Mouse (Mus musculus) thymus, postnatal 0 days (tissue): ENCODE data around the gene Cyp24a1. TPM values are rescaled to one million over a fixed set of nuclear protein-coding genes. Genes with fewer than 3 reads are reported as not detected.
"Not testable (repeated sequence)": the region's sequence is repeated elsewhere in the genome, so short reads cannot be mapped to it uniquely, and the experiment has no call there.

Experiments used
- DNase-seq: peaks from one replicate; pipeline ENCODE4 v3.0.0-alpha.2; 2015; ENCODE audit warnings: low spot score
- polyA plus RNA-seq: library from polyadenylated mRNA; unstranded; fragments of >200 nt; fragmentation: Nextera tagmentation; extraction: Ambion mirVana; gene quantifications from 2 replicates; pipeline ENCODE4 v1.2.1, GENCODE M21; 2015

Cyp24a1 gene
- polyA plus RNA-seq, 1 experiment from 2014 or later: 0.30 TPM

- no peak for DNase-seq
Observed at GRCm38 (mm10) chr2:170496154-170496930, 603 bp downstream of the Cyp24a1 start, which contains the start of gene Pfdn4. Gene Pfdn4, plus strand, starts transcription at chr2:170496428.

GRCm38 (mm10) chr2:170494784-170495710, 1.9 kb downstream of the Cyp24a1 start:
- no peak for DNase-seq

GRCm38 (mm10) chr2:170487890-170488502, 8.9 kb downstream of the Cyp24a1 start:
- peak; percentile 14 for DNase-seq

GRCm38 (mm10) chr2:170487202-170487601, 9.7 kb downstream of the Cyp24a1 start:
- DNase-seq: no peak

GRCm38 (mm10) chr2:170483914-170484313, 13.0 kb downstream of the Cyp24a1 start:
- DNase-seq: no peak

GRCm38 (mm10) chr2:170482019-170482540, 14.9 kb downstream of the Cyp24a1 start:
- no peak for DNase-seq

GRCm38 (mm10) chr2:170476643-170477042, 20.3 kb downstream of the Cyp24a1 start:
- DNase-seq: no peak

GRCm38 (mm10) chr2:170476215-170476614, 20.7 kb downstream of the Cyp24a1 start:
- peak; percentile 12 for DNase-seq

GRCm38 (mm10) chr2:170475164-170475563, 21.8 kb downstream of the Cyp24a1 start:
- no peak for DNase-seq

GRCm38 (mm10) chr2:170474125-170474524, 22.8 kb downstream of the Cyp24a1 start:
- DNase-seq: no peak

- DNase-seq: no peak
Observed at GRCm38 (mm10) chr2:170470591-170470990, 26.4 kb downstream of the Cyp24a1 start.

- DNase-seq: no peak
Observed at GRCm38 (mm10) chr2:170469616-170470308, 27.2 kb downstream of the Cyp24a1 start.

GRCm38 (mm10) chr2:170468009-170468408, 28.9 kb downstream of the Cyp24a1 start:
- DNase-seq: no peak

GRCm38 (mm10) chr2:170464817-170465216, 32.1 kb downstream of the Cyp24a1 start:
- DNase-seq: no peak

GRCm38 (mm10) chr2:170461652-170462051, 35.3 kb downstream of the Cyp24a1 start:
- DNase-seq: no peak

GRCm38 (mm10) chr2:170459805-170460204, 37.1 kb downstream of the Cyp24a1 start:
- no peak for DNase-seq

- DNase-seq: no peak
Observed at GRCm38 (mm10) chr2:170459183-170459582, 37.8 kb downstream of the Cyp24a1 start.

- DNase-seq: not testable (repeated sequence)
Observed at GRCm38 (mm10) chr2:170453809-170454208, 43.1 kb downstream of the Cyp24a1 start.

GRCm38 (mm10) chr2:170450933-170451332, 46.0 kb downstream of the Cyp24a1 start:
- DNase-seq: peak; percentile 65

- DNase-seq: no peak
Observed at GRCm38 (mm10) chr2:170447651-170448050, 49.3 kb downstream of the Cyp24a1 start.
